Mouse (Mus musculus): ENCODE data around the gene Usp32. TPM values are rescaled to one million over a fixed set of nuclear protein-coding genes. Genes with fewer than 3 reads are reported as not detected.

Usp32 gene
- total and polyA plus RNA-seq, 2 experiments from 2014 or later: 2.3 to 20.7 TPM

GRCm38 (mm10) chr11:84973661-84974060 lies 166.3 kb downstream of the Usp32 start:
- DNase-seq (ENCODE audit: low spot score): no peak
- 56% methylated on average over 5 of the region's 5 CpGs for WGBS

GRCm38 (mm10) chr11:84972067-84972466 lies 167.9 kb downstream of the Usp32 start:
- H3K9me3 ChIP-seq (replicated peaks; ENCODE audit: control insufficient read depth, low read length): no peaks in the 10 kb centered on the region
- H3K4me2 ChIP-seq (ENCODE audit: low read depth, low read length): no peak overlapping the region
- ATAC-seq (ENCODE audit: insufficient read depth, low read depth) (no peak), DNase-seq (ENCODE audit: low spot score) (no peak)
- no peak overlapping the region for H3K9ac ChIP-seq (replicated peaks; ENCODE audit: low read depth, low read length)
- no peaks in the 10 kb centered on the region for H3K27me3 ChIP-seq (ENCODE audit: control insufficient read depth, insufficient read depth, low read length)
- H3K4me3 ChIP-seq (ENCODE audit: low read depth, low read length): no peak overlapping the region
- TF ChIP-seq EP300 (IDR thresholded peaks at IDR 0.05; ENCODE audit: low read depth): no peak
- TF ChIP-seq CTCF (IDR thresholded peaks at IDR 0.05; ENCODE audit: low read depth): no peak
- 29% methylated on average over 3 of the region's 3 CpGs for WGBS
- H3K4me1 ChIP-seq (ENCODE audit: control insufficient read depth, insufficient read depth): 0 out of 2 replicates have a peak, but pooled peaks cover 6% of the 10 kb centered on the region
- H3K27ac ChIP-seq (ENCODE audit: low read depth): no peak overlapping the region
- no peaks in the 10 kb centered on the region for H3K36me3 ChIP-seq (replicated peaks; ENCODE audit: control insufficient read depth, insufficient read depth, low read length)

More at GRCm38 (mm10) chr11:84973661-84974060, 166.3 kb downstream of the Usp32 start:
- H3K4me3 ChIP-seq (ENCODE audit: low read depth, low read length): no peak overlapping the region
- H3K4me1 ChIP-seq (ENCODE audit: control insufficient read depth, insufficient read depth): 0 out of 2 replicates have a peak, but pooled peaks cover 6% of the 10 kb centered on the region
- H3K27me3 ChIP-seq (ENCODE audit: control insufficient read depth, insufficient read depth, low read length): no peaks in the 10 kb centered on the region
- H3K4me2 ChIP-seq (ENCODE audit: low read depth, low read length): no peak overlapping the region
- no peak overlapping the region for H3K9ac ChIP-seq (replicated peaks; ENCODE audit: low read depth, low read length)
- ATAC-seq (ENCODE audit: insufficient read depth, low read depth): no peak
- no peaks in the 10 kb centered on the region for H3K36me3 ChIP-seq (replicated peaks; ENCODE audit: control insufficient read depth, insufficient read depth, low read length)
- no peak for TF ChIP-seq CTCF (IDR thresholded peaks at IDR 0.05; ENCODE audit: low read depth)
- H3K9me3 ChIP-seq (replicated peaks; ENCODE audit: control insufficient read depth, low read length): 0 out of 2 replicates have a peak, but pooled peaks cover 3% of the 10 kb centered on the region
- H3K27ac ChIP-seq (ENCODE audit: low read depth): no peak overlapping the region

- 37% methylated on average over 6 of the region's 6 CpGs for WGBS
- H3K27me3 ChIP-seq (ENCODE audit: control insufficient read depth, insufficient read depth, low read length): no peaks in the 10 kb centered on the region
- TF ChIP-seq CTCF (IDR thresholded peaks at IDR 0.05; ENCODE audit: low read depth) (no peak), EP300 (IDR thresholded peaks at IDR 0.05; ENCODE audit: low read depth) (no peak)
These were observed 171.2 kb downstream of the Usp32 start for GRCm38 (mm10) chr11:84968775-84969174.

GRCm38 (mm10) chr11:84968309-84968708 lies 171.7 kb downstream of the Usp32 start:
- Histone ChIP-seq H3K36me3 (replicated peaks; ENCODE audit: control insufficient read depth, insufficient read depth, low read length) (no peaks in the 10 kb centered on the region), H3K4me2 (ENCODE audit: low read depth, low read length) (no peak overlapping the region), H3K9ac (replicated peaks; ENCODE audit: low read depth, low read length) (no peak overlapping the region), H3K4me3 (ENCODE audit: low read depth, low read length) (no peak overlapping the region), H3K9me3 (replicated peaks; ENCODE audit: control insufficient read depth, low read length) (no peaks in the 10 kb centered on the region), H3K27ac (ENCODE audit: low read depth) (peak overlapping the region; percentile 76), H3K27me3 (ENCODE audit: control insufficient read depth, insufficient read depth, low read length) (no peaks in the 10 kb centered on the region), H3K4me1 (ENCODE audit: control insufficient read depth, insufficient read depth) (0 out of 2 replicates have a peak, but pooled peaks cover 6% of the 10 kb centered on the region)
- no peak for TF ChIP-seq CTCF (IDR thresholded peaks at IDR 0.05; ENCODE audit: low read depth)
- TF ChIP-seq EP300 (IDR thresholded peaks at IDR 0.05; ENCODE audit: low read depth): no peak
- ATAC-seq (ENCODE audit: insufficient read depth, low read depth): no peak
- WGBS: 45% methylated on average over 4 of the region's 4 CpGs
- no peak for DNase-seq (ENCODE audit: low spot score)

More at GRCm38 (mm10) chr11:84968775-84969174, 171.2 kb downstream of the Usp32 start:
- ATAC-seq (ENCODE audit: insufficient read depth, low read depth) (peak; percentile 82), DNase-seq (ENCODE audit: low spot score) (peak; percentile 17)
- Histone ChIP-seq H3K4me2 (ENCODE audit: low read depth, low read length) (no peak overlapping the region), H3K9me3 (replicated peaks; ENCODE audit: control insufficient read depth, low read length) (no peaks in the 10 kb centered on the region), H3K27ac (ENCODE audit: low read depth) (peak overlapping the region; percentile 76), H3K9ac (replicated peaks; ENCODE audit: low read depth, low read length) (no peak overlapping the region), H3K36me3 (replicated peaks; ENCODE audit: control insufficient read depth, insufficient read depth, low read length) (no peaks in the 10 kb centered on the region), H3K4me3 (ENCODE audit: low read depth, low read length) (no peak overlapping the region), H3K4me1 (ENCODE audit: control insufficient read depth, insufficient read depth) (0 out of 2 replicates have a peak, but pooled peaks cover 6% of the 10 kb centered on the region)

GRCm38 (mm10) chr11:84967113-84967512 lies 172.8 kb downstream of the Usp32 start:
- Histone ChIP-seq H3K9ac (replicated peaks; ENCODE audit: low read depth, low read length) (no peak overlapping the region), H3K27me3 (ENCODE audit: control insufficient read depth, insufficient read depth, low read length) (no peaks in the 10 kb centered on the region), H3K4me2 (ENCODE audit: low read depth, low read length) (no peak overlapping the region), H3K27ac (ENCODE audit: low read depth) (0 out of 2 replicates have a peak overlapping the region, but pooled peaks have one; percentile 25), H3K36me3 (replicated peaks; ENCODE audit: control insufficient read depth, insufficient read depth, low read length) (no peaks in the 10 kb centered on the region), H3K4me3 (ENCODE audit: low read depth, low read length) (no peak overlapping the region), H3K9me3 (replicated peaks; ENCODE audit: control insufficient read depth, low read length) (no peaks in the 10 kb centered on the region), H3K4me1 (ENCODE audit: control insufficient read depth, insufficient read depth) (0 out of 2 replicates have a peak, but pooled peaks cover 5% of the 10 kb centered on the region)
- DNase-seq (ENCODE audit: low spot score) (no peak), ATAC-seq (ENCODE audit: insufficient read depth, low read depth) (no peak)
- TF ChIP-seq EP300 (IDR thresholded peaks at IDR 0.05; ENCODE audit: low read depth): no peak
- 50% methylated on average over 5 of the region's 5 CpGs for WGBS

GRCm38 (mm10) chr11:84966696-84967095 lies 173.3 kb downstream of the Usp32 start:
- Histone ChIP-seq H3K4me2 (ENCODE audit: low read depth, low read length) (no peak overlapping the region), H3K27ac (ENCODE audit: low read depth) (0 out of 2 replicates have a peak overlapping the region, but pooled peaks have one; percentile 25), H3K9ac (replicated peaks; ENCODE audit: low read depth, low read length) (no peak overlapping the region), H3K36me3 (replicated peaks; ENCODE audit: control insufficient read depth, insufficient read depth, low read length) (no peaks in the 10 kb centered on the region), H3K9me3 (replicated peaks; ENCODE audit: control insufficient read depth, low read length) (no peaks in the 10 kb centered on the region), H3K4me1 (ENCODE audit: control insufficient read depth, insufficient read depth) (0 out of 2 replicates have a peak, but pooled peaks cover under 1% of the 10 kb centered on the region), H3K27me3 (ENCODE audit: control insufficient read depth, insufficient read depth, low read length) (no peaks in the 10 kb centered on the region), H3K4me3 (ENCODE audit: low read depth, low read length) (no peak overlapping the region)
- ATAC-seq (ENCODE audit: insufficient read depth, low read depth): no peak
- no peak for DNase-seq (ENCODE audit: low spot score)
- 66% methylated on average over 4 of the region's 4 CpGs for WGBS
- no peak for TF ChIP-seq EP300 (IDR thresholded peaks at IDR 0.05; ENCODE audit: low read depth)

All from heart, postnatal 0 days (tissue).